Mouse (Mus musculus): ENCODE measurements around the gene Crat. TPM values are rescaled to one million over a fixed set of nuclear protein-coding genes. Genes with fewer than 3 reads are reported as not detected.
A peak's percentile ranks its signal among the peaks of the same experiment; 100 is the strongest.

The Crat gene
- polyA plus RNA-seq, 1 experiment from 2014 or later = 26.0 TPM

DNA sequence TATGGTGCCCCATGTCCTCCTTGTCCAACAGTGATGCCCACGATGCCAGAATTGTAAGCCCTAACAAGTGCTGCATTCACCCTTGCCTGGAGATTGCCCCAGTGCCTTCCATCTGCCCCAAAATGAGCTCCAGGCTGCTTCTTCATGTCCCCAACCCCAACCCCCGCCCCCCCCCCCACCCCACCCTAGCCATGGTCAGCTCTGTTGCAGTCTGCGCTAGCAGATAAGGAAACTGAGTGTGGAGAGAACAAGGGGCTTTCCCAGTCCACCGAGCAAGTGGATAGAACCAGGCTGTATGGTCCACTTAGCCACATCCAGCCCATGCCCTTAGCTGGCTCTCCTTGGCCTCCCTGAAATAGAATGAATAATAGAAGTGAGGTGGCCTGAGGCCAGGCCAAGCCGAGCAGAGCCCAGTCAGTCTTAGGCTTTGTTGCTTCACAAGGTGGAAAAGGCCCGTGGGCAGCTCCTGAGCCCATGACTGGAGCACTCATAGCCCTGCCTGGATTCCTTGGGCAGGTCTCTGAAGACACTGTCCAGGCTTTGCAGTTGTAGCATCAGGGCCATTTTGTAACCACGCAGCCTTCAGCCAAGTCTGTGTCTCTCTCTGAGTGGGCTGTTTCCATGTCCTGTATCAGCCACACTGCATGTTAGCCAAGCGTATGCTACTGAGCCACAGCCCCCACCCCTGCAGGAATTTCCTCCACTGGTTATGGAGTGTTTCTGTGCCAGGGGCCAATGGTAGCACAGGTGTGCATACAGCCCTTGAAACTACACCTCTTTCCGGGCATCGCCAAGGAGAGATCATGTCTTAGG, 34.8 kb downstream of the Crat start:
- H3K4me2 ChIP-seq (replicated peaks) = no peak overlapping the region
- no peak overlapping the region for H3K4me3 ChIP-seq
- H3K27me3 ChIP-seq (replicated peaks) = no peaks in the 10 kb centered on the region
- 90% methylated on average over 10 of the region's 10 CpGs for WGBS
- no peaks in the 10 kb centered on the region for H3K4me1 ChIP-seq
- H3K9ac ChIP-seq = no peak overlapping the region
- no peaks in the 10 kb centered on the region for H3K9me3 ChIP-seq
- no peak for ATAC-seq (ENCODE audit: low FRiP score, low read depth)
- H3K27ac ChIP-seq = no peak overlapping the region
- peaks cover 96% of the 10 kb centered on the region for H3K36me3 ChIP-seq

GRCm38 (mm10) chr2:30379307-30379706, 36.3 kb downstream of the Crat start:
- H3K27ac ChIP-seq = no peak overlapping the region
- no peaks in the 10 kb centered on the region for H3K9me3 ChIP-seq
- H3K27me3 ChIP-seq (replicated peaks) = no peaks in the 10 kb centered on the region
- no peak overlapping the region for H3K9ac ChIP-seq
- no peak overlapping the region for H3K4me2 ChIP-seq (replicated peaks)
- no peak for ATAC-seq (ENCODE audit: low FRiP score, low read depth)
- no peaks in the 10 kb centered on the region for H3K4me1 ChIP-seq
- peaks cover 92% of the 10 kb centered on the region for H3K36me3 ChIP-seq
- no peak overlapping the region for H3K4me3 ChIP-seq
- 91% methylated on average over 7 of the region's 7 CpGs for WGBS

GRCm38 (mm10) chr2:30377721-30378120, 37.9 kb downstream of the Crat start:
- H3K27me3 ChIP-seq (replicated peaks) = no peaks in the 10 kb centered on the region
- ATAC-seq (ENCODE audit: low FRiP score, low read depth) = no peak
- H3K4me1 ChIP-seq = no peaks in the 10 kb centered on the region
- H3K9ac ChIP-seq = no peak overlapping the region
- WGBS = 91% methylated on average over 5 of the region's 5 CpGs
- no peak overlapping the region for H3K4me2 ChIP-seq (replicated peaks)
- no peaks in the 10 kb centered on the region for H3K9me3 ChIP-seq
- peaks cover 90% of the 10 kb centered on the region for H3K36me3 ChIP-seq
- H3K4me3 ChIP-seq = no peak overlapping the region
- H3K27ac ChIP-seq = no peak overlapping the region

DNA sequence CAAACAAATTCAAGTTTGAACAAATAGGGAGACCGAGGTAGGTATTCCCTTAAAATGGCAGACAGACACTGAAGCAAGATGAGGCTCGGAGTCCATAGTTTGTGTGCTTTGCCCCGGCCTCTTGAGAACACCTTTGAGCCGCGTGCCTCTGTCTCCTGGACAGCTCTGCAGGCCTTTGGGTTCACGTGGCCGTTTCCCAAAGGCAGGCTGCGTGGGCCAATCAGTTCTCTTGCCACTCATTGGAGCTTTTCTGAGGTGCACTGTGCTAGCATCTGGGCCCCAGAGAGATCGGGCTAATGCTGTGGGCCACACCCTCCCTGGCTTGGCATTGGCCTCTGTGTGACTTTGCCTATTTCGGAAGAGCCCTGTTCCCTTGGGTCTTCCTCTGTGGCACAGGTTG, 39.7 kb downstream of the Crat start:
- Histone ChIP-seq H3K36me3 (peaks cover 90% of the 10 kb centered on the region), H3K4me3 (no peak overlapping the region), H3K27me3 (replicated peaks) (no peaks in the 10 kb centered on the region), H3K9ac (no peak overlapping the region), H3K4me2 (replicated peaks) (no peak overlapping the region), H3K4me1 (no peaks in the 10 kb centered on the region), H3K27ac (no peak overlapping the region), H3K9me3 (no peaks in the 10 kb centered on the region)
- ATAC-seq (ENCODE audit: low FRiP score, low read depth) = no peak
- WGBS = 93% methylated on average over 10 of the region's 10 CpGs

DNA sequence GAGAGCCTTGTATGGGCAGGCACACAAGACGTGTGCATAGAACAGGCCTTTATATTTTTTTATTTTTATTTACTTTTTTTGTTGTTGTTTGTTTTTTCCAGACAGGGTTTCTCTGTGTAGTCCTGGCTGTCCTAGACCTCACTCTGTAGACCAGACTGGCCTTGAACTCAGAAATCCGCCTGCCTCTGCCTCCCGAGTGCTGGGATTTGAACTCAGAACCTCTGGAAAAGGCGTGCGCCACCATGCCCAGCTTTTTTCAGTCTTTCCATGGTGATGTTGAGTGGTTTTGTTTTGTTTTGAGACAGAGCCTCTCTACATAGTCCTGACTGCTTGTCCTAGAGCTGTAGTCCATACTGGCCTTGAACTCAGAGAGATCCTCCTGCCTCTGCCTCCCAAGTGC, 42.9 kb downstream of the Crat start:
- Histone ChIP-seq H3K36me3 (peaks cover 91% of the 10 kb centered on the region), H3K4me3 (no peak overlapping the region), H3K4me1 (no peaks in the 10 kb centered on the region), H3K27ac (no peak overlapping the region), H3K27me3 (replicated peaks) (no peaks in the 10 kb centered on the region), H3K9ac (no peak overlapping the region), H3K4me2 (replicated peaks) (no peak overlapping the region), H3K9me3 (no peaks in the 10 kb centered on the region)
- no peak for ATAC-seq (ENCODE audit: low FRiP score, low read depth)
- WGBS = 98% methylated on average over 5 of the region's 5 CpGs

DNA sequence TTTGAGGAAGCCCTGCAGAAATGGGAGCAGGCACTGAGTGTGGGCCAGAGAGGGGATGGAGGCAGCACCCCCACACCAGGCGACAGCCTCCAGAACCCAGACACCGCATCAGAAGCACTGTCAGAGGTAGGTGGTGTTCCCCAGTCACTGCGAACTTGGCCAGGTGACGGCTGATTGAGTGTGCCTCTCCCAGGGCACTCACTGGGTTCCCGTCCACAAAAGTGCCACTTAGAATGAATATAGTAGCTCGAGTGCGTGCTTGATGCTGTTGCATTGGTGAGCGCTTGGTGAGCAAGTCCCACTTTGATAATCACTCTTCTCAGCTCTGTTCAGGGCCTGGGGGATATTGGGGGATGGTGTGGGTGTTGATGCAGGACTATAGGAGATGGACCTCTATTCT, 44.1 kb downstream of the Crat start:
- 96% methylated on average over 8 of the region's 8 CpGs for WGBS

GRCm38 (mm10) chr2:30366203-30366602, 49.4 kb downstream of the Crat start:
- H3K4me1 ChIP-seq = peaks cover 13% of the 10 kb centered on the region
- ATAC-seq (ENCODE audit: low FRiP score, low read depth) = no peak
- H3K4me3 ChIP-seq = no peak overlapping the region
- H3K4me2 ChIP-seq (replicated peaks) = no peak overlapping the region
- no peaks in the 10 kb centered on the region for H3K9me3 ChIP-seq
- no peak overlapping the region for H3K9ac ChIP-seq
- H3K27me3 ChIP-seq (replicated peaks) = no peaks in the 10 kb centered on the region
- 87% methylated on average over 5 of the region's 5 CpGs for WGBS
- H3K27ac ChIP-seq = no peak overlapping the region
- H3K36me3 ChIP-seq = peaks cover 46% of the 10 kb centered on the region

More for the DNA sequence above, 44.1 kb downstream of the Crat start:
- H3K4me1 ChIP-seq = no peaks in the 10 kb centered on the region
- H3K4me3 ChIP-seq = no peak overlapping the region
- H3K27ac ChIP-seq = no peak overlapping the region
- ATAC-seq (ENCODE audit: low FRiP score, low read depth) = no peak
- peaks cover 88% of the 10 kb centered on the region for H3K36me3 ChIP-seq
- no peak overlapping the region for H3K4me2 ChIP-seq (replicated peaks)
- no peak overlapping the region for H3K9ac ChIP-seq
- no peaks in the 10 kb centered on the region for H3K27me3 ChIP-seq (replicated peaks)
- no peaks in the 10 kb centered on the region for H3K9me3 ChIP-seq

DNA sequence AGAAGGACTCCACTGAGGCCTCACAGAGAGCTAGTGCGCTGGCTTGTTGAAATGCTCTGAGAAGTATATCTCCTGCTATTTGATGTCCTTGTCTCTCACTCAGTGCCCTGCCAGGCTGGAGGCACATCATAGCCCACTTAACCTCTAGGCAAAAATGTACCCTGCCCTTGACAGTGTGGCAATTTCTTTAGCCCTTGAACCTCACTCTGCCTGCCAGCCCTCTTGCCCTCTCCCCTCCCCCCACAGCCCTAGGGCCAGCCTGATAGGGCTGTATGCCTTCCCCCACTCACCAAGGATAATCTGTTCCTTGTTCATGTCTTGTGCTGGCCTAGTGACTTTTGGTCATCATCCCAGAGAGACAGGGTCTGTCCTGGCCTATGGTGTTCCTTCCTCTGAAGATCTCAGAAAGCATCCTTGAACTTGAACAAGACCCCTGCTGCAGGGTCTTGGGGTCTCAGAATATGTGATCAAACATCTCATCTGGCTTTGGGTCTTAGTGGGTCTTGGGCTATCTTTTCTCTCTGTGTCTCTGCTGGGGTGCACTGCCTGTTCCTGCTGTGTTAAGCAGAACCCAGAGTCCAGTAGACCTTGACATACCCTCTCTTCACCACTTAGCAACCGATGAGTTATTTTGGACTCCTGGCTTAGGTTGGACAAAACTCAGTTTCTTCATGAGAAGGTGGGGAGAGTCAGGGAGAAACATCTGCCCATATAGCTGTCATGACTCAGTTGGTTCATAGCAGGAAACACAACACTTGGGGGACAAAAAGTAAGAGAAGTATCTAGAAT, 50.1 kb downstream of the Crat start:
- no peaks in the 10 kb centered on the region for H3K27me3 ChIP-seq (replicated peaks)
- H3K4me1 ChIP-seq = peaks cover 13% of the 10 kb centered on the region
- H3K4me2 ChIP-seq (replicated peaks) = peak overlapping the region; percentile 99
- peaks cover 39% of the 10 kb centered on the region for H3K36me3 ChIP-seq
- H3K9me3 ChIP-seq = no peaks in the 10 kb centered on the region
- H3K4me3 ChIP-seq = peak overlapping the region; percentile 84
- H3K9ac ChIP-seq = peak overlapping the region; percentile 68
- WGBS = 88% methylated on average over 2 of the region's 2 CpGs
- no peak overlapping the region for H3K27ac ChIP-seq
- ATAC-seq (ENCODE audit: low FRiP score, low read depth) = no peak

GRCm38 (mm10) chr2:30363773-30364650, 51.6 kb downstream of the Crat start, which contains the start of gene Miga2:
TSS of gene Miga2 (plus strand) at chr2:30364233.
- 0 out of 2 replicates have a peak within 1 kb of the TSS, but pooled peaks have one; percentile 11 for H3K27ac ChIP-seq
- ATAC-seq (ENCODE audit: low FRiP score, low read depth) = peak; percentile 96
- WGBS = under 1% methylated on average over 54 of the region's 54 CpGs
- peak within 1 kb of the TSS; percentile 99 for H3K4me2 ChIP-seq (replicated peaks)
- H3K27me3 ChIP-seq (replicated peaks) = no peaks in the 10 kb centered on the region
- peaks cover 24% of the 10 kb centered on the region for H3K36me3 ChIP-seq
- H3K4me1 ChIP-seq = peaks cover 13% of the 10 kb centered on the region
- peak within 1 kb of the TSS; percentile 68 for H3K9ac ChIP-seq
- H3K4me3 ChIP-seq = peak within 1 kb of the TSS; percentile 84
- no peaks in the 10 kb centered on the region for H3K9me3 ChIP-seq

DNA sequence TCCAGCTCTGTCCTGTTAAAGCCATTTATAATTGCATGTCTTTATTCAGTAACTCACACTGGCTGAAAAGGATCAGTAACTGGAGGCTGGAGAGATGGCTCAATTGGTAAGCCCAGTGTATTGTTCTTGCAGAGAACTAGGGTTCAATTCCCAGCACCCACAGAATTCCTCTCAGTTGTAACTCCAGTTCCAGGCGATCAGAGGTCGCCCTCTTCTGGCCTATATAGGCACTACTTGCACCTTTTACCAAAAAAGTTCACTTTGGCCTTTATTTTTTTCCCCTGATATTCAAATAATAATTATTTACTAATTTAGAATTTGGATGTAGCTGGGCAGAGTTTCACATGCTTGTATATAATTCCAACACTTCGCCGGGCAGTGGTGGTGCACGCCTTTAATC, 52.7 kb downstream of the Crat start:
- Histone ChIP-seq H3K36me3 (peaks cover 13% of the 10 kb centered on the region; the same call in 1 of the 2 replicates), H3K27ac (no peak overlapping the region), H3K9me3 (no peaks in the 10 kb centered on the region), H3K4me2 (replicated peaks) (no peak overlapping the region), H3K4me3 (no peak overlapping the region), H3K27me3 (replicated peaks) (no peaks in the 10 kb centered on the region), H3K9ac (no peak overlapping the region), H3K4me1 (peaks cover 23% of the 10 kb centered on the region)
- WGBS = 71% methylated on average over 5 of the region's 5 CpGs
- no peak for ATAC-seq (ENCODE audit: low FRiP score, low read depth)

DNA sequence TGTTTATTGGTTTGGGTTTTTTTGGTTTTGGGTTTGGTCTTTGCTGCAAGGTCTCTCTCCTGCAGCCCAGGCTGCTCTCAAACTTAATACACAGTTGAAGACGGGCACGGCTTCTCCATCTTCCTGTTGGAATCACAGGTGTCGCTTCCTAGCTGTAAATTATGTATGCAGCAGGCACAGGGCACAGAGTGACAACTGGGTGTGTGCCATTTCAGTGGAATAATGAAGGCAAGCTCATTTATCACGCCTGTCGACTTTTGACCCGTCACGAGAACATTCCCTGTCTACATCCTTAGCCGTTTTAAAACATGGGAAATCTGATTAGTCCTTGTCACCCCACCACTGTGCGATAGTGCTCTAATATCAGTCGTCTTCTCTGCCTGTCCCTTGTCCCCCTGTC, 55.0 kb downstream of the Crat start:
- ATAC-seq (ENCODE audit: low FRiP score, low read depth) = no peak
- WGBS = 66% methylated on average over 10 of the region's 10 CpGs
- Histone ChIP-seq H3K36me3 (no peaks in the 10 kb centered on the region), H3K4me2 (replicated peaks) (no peak overlapping the region), H3K4me3 (no peak overlapping the region), H3K9ac (no peak overlapping the region), H3K4me1 (peaks cover 37% of the 10 kb centered on the region), H3K9me3 (no peaks in the 10 kb centered on the region), H3K27me3 (replicated peaks) (no peaks in the 10 kb centered on the region), H3K27ac (no peak overlapping the region)
